Mouse (Mus musculus) kidney, adult 8-10 months (tissue): ENCODE results near the gene Atp1a1.

ENCODE experiments used
- DNase-seq, 2 experiments: peaks; one replicate each; pipeline ENCODE4 v3.0.0; 2022

The Atp1a1 gene

GRCm38 (mm10) chr3:101611012-101611812 lies 6.7 kb upstream of the Atp1a1 start:
- DNase-seq, result no peak

GRCm38 (mm10) chr3:101609302-101609701 lies 4.8 kb upstream of the Atp1a1 start:
- DNase-seq, result peak in 1 of 2 experiments; percentile 36

GRCm38 (mm10) chr3:101606861-101607455 lies 2.5 kb upstream of the Atp1a1 start:
- DNase-seq, result peak in 1 of 2 experiments; percentile 7

GRCm38 (mm10) chr3:101605721-101606120 lies 1.2 kb upstream of the Atp1a1 start:
- no peak for DNase-seq

GRCm38 (mm10) chr3:101605291-101605690 lies 807 bp upstream of the Atp1a1 start:
- no peak for DNase-seq

- peak; percentile 74 to 78 for DNase-seq
Measured at GRCm38 (mm10) chr3:101603661-101604549, 579 bp downstream of the Atp1a1 start.

- DNase-seq, result peak in 1 of 2 experiments; percentile 19
Measured at GRCm38 (mm10) chr3:101603194-101603593, 1.3 kb downstream of the Atp1a1 start.

GRCm38 (mm10) chr3:101602511-101603055 lies 1.9 kb downstream of the Atp1a1 start:
- peak in 1 of 2 experiments; percentile 9 for DNase-seq

- peak; percentile 61 to 70 for DNase-seq
Measured at GRCm38 (mm10) chr3:101601687-101602086, 2.8 kb downstream of the Atp1a1 start.

- DNase-seq, result peak in 1 of 2 experiments; percentile 10
Measured at GRCm38 (mm10) chr3:101601003-101601525, 3.4 kb downstream of the Atp1a1 start.

GRCm38 (mm10) chr3:101599920-101600741 lies 4.4 kb downstream of the Atp1a1 start:
- peak in 1 of 2 experiments; percentile 17 for DNase-seq

GRCm38 (mm10) chr3:101599191-101599919 lies 5.1 kb downstream of the Atp1a1 start:
- peak in 1 of 2 experiments; percentile 17 for DNase-seq

GRCm38 (mm10) chr3:101598231-101598905 lies 6.1 kb downstream of the Atp1a1 start:
- no peak for DNase-seq

GRCm38 (mm10) chr3:101597317-101598096 lies 7.0 kb downstream of the Atp1a1 start:
- no peak for DNase-seq

GRCm38 (mm10) chr3:101596686-101597085 lies 7.8 kb downstream of the Atp1a1 start:
- no peak for DNase-seq

GRCm38 (mm10) chr3:101595866-101596630 lies 8.4 kb downstream of the Atp1a1 start:
- no peak for DNase-seq

GRCm38 (mm10) chr3:101594982-101595381 lies 9.5 kb downstream of the Atp1a1 start:
- no peak for DNase-seq

GRCm38 (mm10) chr3:101593266-101593651 lies 11.2 kb downstream of the Atp1a1 start:
- no peak for DNase-seq
